Mouse (Mus musculus): Measurements from ENCODE around the gene Agbl2. TPM values are rescaled to one million over a fixed set of nuclear protein-coding genes. Genes with fewer than 3 reads are reported as not detected.
A peak's percentile ranks its signal among the peaks of the same experiment; 100 is the strongest.

The Agbl2 gene
- polyA plus RNA-seq, 1 experiment from 2014 or later = 0.51 TPM

- WGBS = 6% methylated on average over 4 of the region's 4 CpGs
- peaks cover 8% of the 10 kb centered on the region for H3K36me3 ChIP-seq (ENCODE audit: control insufficient read depth, insufficient read depth, low read length)
- H3K9ac ChIP-seq (ENCODE audit: low read depth, low read length) = peak overlapping the region; percentile 99
- peak overlapping the region; percentile 90 for H3K4me3 ChIP-seq (ENCODE audit: low read depth, low read length)
- peak overlapping the region; percentile 99 for H3K27ac ChIP-seq (ENCODE audit: low read length)
- peaks cover 27% of the 10 kb centered on the region for H3K4me1 ChIP-seq (ENCODE audit: control insufficient read depth, insufficient read depth, low read length)
- peak overlapping the region; percentile 85 for H3K4me2 ChIP-seq (ENCODE audit: low read length)
- H3K27me3 ChIP-seq (ENCODE audit: control insufficient read depth, insufficient read depth, low read depth, low read length) = no peaks in the 10 kb centered on the region
- no peak for ATAC-seq
- H3K9me3 ChIP-seq (replicated peaks; ENCODE audit: control insufficient read depth, low read length, poor library complexity, severe bottlenecking) = no peaks in the 10 kb centered on the region
These were observed 36.0 kb upstream of the Agbl2 start for GRCm38 (mm10) chr2:90746538-90746865.

GRCm38 (mm10) chr2:90747131-90747530 is 35.4 kb upstream of the Agbl2 start:
- H3K27me3 ChIP-seq (ENCODE audit: control insufficient read depth, insufficient read depth, low read depth, low read length) = no peaks in the 10 kb centered on the region
- H3K4me2 ChIP-seq (ENCODE audit: low read length) = peak overlapping the region; percentile 85
- H3K9me3 ChIP-seq (replicated peaks; ENCODE audit: control insufficient read depth, low read length, poor library complexity, severe bottlenecking) = no peaks in the 10 kb centered on the region
- peaks cover 8% of the 10 kb centered on the region for H3K36me3 ChIP-seq (ENCODE audit: control insufficient read depth, insufficient read depth, low read length)
- peaks cover 27% of the 10 kb centered on the region for H3K4me1 ChIP-seq (ENCODE audit: control insufficient read depth, insufficient read depth, low read length)
- H3K27ac ChIP-seq (ENCODE audit: low read length) = no peak overlapping the region
- no peak overlapping the region for H3K9ac ChIP-seq (ENCODE audit: low read depth, low read length)
- peak overlapping the region; percentile 90 for H3K4me3 ChIP-seq (ENCODE audit: low read depth, low read length)
- no peak for ATAC-seq
- WGBS = 94% methylated on average over 10 of the region's 10 CpGs

GRCm38 (mm10) chr2:90749676-90750459 is 32.7 kb upstream of the Agbl2 start:
- H3K4me2 ChIP-seq (ENCODE audit: low read length) = no peak overlapping the region
- H3K27me3 ChIP-seq (ENCODE audit: control insufficient read depth, insufficient read depth, low read depth, low read length) = no peaks in the 10 kb centered on the region
- no peak for ATAC-seq
- H3K9ac ChIP-seq (ENCODE audit: low read depth, low read length) = no peak overlapping the region
- H3K27ac ChIP-seq (ENCODE audit: low read length) = no peak overlapping the region
- peaks cover 27% of the 10 kb centered on the region for H3K4me1 ChIP-seq (ENCODE audit: control insufficient read depth, insufficient read depth, low read length)
- H3K4me3 ChIP-seq (ENCODE audit: low read depth, low read length) = no peak overlapping the region
- peaks cover 22% of the 10 kb centered on the region for H3K36me3 ChIP-seq (ENCODE audit: control insufficient read depth, insufficient read depth, low read length)
- no peaks in the 10 kb centered on the region for H3K9me3 ChIP-seq (replicated peaks; ENCODE audit: control insufficient read depth, low read length, poor library complexity, severe bottlenecking)
- 78% methylated on average over 6 of the region's 6 CpGs for WGBS

DNA sequence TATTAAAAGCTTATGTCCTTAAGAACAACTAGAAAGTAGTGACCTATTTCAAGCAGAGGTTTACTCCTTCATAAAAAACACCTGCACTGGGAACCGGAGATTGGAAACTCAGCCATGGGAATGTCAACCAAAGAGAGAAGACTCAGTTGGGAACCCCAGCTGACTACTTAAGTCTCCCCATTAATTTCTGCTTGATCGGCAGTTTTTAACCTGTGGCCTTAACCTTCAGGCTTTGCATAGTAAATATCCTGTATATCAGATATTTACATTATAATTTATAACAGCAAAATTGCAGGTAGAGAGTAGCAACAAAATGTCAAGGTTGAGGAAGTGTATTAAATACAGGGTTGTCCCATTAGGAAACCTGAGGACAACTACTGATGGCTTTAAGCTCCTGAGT is 29.0 kb upstream of the Agbl2 start:
- Histone ChIP-seq H3K4me3 (ENCODE audit: low read depth, low read length) (no peak overlapping the region), H3K36me3 (ENCODE audit: control insufficient read depth, insufficient read depth, low read length) (peaks cover 34% of the 10 kb centered on the region), H3K4me1 (ENCODE audit: control insufficient read depth, insufficient read depth, low read length) (peaks cover 12% of the 10 kb centered on the region), H3K4me2 (ENCODE audit: low read length) (no peak overlapping the region), H3K27ac (ENCODE audit: low read length) (no peak overlapping the region), H3K9ac (ENCODE audit: low read depth, low read length) (no peak overlapping the region), H3K9me3 (replicated peaks; ENCODE audit: control insufficient read depth, low read length, poor library complexity, severe bottlenecking) (no peaks in the 10 kb centered on the region), H3K27me3 (ENCODE audit: control insufficient read depth, insufficient read depth, low read depth, low read length) (no peaks in the 10 kb centered on the region)
- ATAC-seq = no peak
- WGBS = 96% methylated on average over 2 of the region's 2 CpGs

GRCm38 (mm10) chr2:90754188-90754587 is 28.3 kb upstream of the Agbl2 start:
- 100% methylated on average over 3 of the region's 3 CpGs for WGBS
- Histone ChIP-seq H3K9me3 (replicated peaks; ENCODE audit: control insufficient read depth, low read length, poor library complexity, severe bottlenecking) (no peaks in the 10 kb centered on the region), H3K4me3 (ENCODE audit: low read depth, low read length) (no peak overlapping the region), H3K27ac (ENCODE audit: low read length) (no peak overlapping the region), H3K4me2 (ENCODE audit: low read length) (no peak overlapping the region), H3K9ac (ENCODE audit: low read depth, low read length) (no peak overlapping the region), H3K36me3 (ENCODE audit: control insufficient read depth, insufficient read depth, low read length) (peaks cover 39% of the 10 kb centered on the region), H3K27me3 (ENCODE audit: control insufficient read depth, insufficient read depth, low read depth, low read length) (no peaks in the 10 kb centered on the region), H3K4me1 (ENCODE audit: control insufficient read depth, insufficient read depth, low read length) (peaks cover 6% of the 10 kb centered on the region)
- no peak for ATAC-seq

DNA sequence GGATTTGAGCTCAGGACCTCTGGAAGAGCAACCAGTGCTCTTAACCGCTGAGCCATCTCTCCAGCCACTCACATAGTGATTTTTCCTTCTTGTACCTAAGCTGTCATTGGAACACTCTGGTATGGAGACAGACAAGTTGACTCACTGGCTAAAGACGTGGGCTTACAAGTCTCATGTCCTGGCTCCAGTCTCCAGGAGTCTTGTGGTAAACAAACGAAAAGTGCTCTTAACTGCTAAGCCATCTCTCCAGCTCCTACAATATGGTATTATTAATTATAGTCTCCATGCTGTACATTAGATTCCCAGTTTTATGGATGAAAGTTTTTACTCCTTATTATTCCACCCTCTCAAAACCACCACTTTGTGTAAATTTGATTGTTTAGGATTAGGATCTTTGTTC is 17.4 kb upstream of the Agbl2 start:
- Histone ChIP-seq H3K4me3 (ENCODE audit: low read depth, low read length) (no peak overlapping the region), H3K27me3 (ENCODE audit: control insufficient read depth, insufficient read depth, low read depth, low read length) (no peaks in the 10 kb centered on the region), H3K27ac (ENCODE audit: low read length) (no peak overlapping the region), H3K4me1 (ENCODE audit: control insufficient read depth, insufficient read depth, low read length) (no peaks in the 10 kb centered on the region), H3K4me2 (ENCODE audit: low read length) (no peak overlapping the region), H3K36me3 (ENCODE audit: control insufficient read depth, insufficient read depth, low read length) (peaks cover 35% of the 10 kb centered on the region), H3K9ac (ENCODE audit: low read depth, low read length) (no peak overlapping the region), H3K9me3 (replicated peaks; ENCODE audit: control insufficient read depth, low read length, poor library complexity, severe bottlenecking) (no peaks in the 10 kb centered on the region)
- WGBS = 92% methylated on average over 3 of the region's 3 CpGs
- no peak for ATAC-seq

DNA sequence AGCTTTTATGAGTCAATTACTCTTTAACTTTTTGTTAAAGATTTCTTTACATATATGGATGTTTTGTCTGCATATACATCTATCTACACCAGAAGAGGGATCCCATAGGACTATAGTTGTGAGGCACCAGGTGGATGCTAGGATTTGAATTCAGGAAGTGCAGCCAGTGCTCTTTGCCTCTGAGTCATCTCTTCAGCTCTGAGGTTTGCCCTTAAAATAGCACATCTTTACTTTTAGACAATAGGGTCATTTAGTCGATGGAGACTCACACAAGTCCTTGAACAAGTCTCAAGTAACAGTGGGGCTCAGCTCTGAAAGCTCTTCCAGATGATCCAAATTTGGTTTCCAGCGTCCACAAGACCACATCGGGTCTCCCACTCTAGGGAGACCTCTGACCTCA is 1.2 kb upstream of the Agbl2 start:
- Histone ChIP-seq H3K4me3 (ENCODE audit: low read depth, low read length) (no peak overlapping the region), H3K9ac (ENCODE audit: low read depth, low read length) (no peak overlapping the region), H3K36me3 (ENCODE audit: control insufficient read depth, insufficient read depth, low read length) (peaks cover 27% of the 10 kb centered on the region), H3K4me2 (ENCODE audit: low read length) (no peak overlapping the region), H3K27me3 (ENCODE audit: control insufficient read depth, insufficient read depth, low read depth, low read length) (peaks cover 5% of the 10 kb centered on the region), H3K4me1 (ENCODE audit: control insufficient read depth, insufficient read depth, low read length) (peaks cover 12% of the 10 kb centered on the region), H3K27ac (ENCODE audit: low read length) (no peak overlapping the region), H3K9me3 (replicated peaks; ENCODE audit: control insufficient read depth, low read length, poor library complexity, severe bottlenecking) (no peaks in the 10 kb centered on the region)
- WGBS = 46% methylated on average over 3 of the region's 3 CpGs
- ATAC-seq = no peak

- no peak overlapping the region for H3K4me3 ChIP-seq (ENCODE audit: low read depth, low read length)
- H3K4me1 ChIP-seq (ENCODE audit: control insufficient read depth, insufficient read depth, low read length) = peaks cover 12% of the 10 kb centered on the region
- H3K9me3 ChIP-seq (replicated peaks; ENCODE audit: control insufficient read depth, low read length, poor library complexity, severe bottlenecking) = no peaks in the 10 kb centered on the region
- 44% methylated on average over 2 of the region's 2 CpGs for WGBS
- H3K27ac ChIP-seq (ENCODE audit: low read length) = no peak overlapping the region
- peaks cover 27% of the 10 kb centered on the region for H3K36me3 ChIP-seq (ENCODE audit: control insufficient read depth, insufficient read depth, low read length)
- no peak overlapping the region for H3K4me2 ChIP-seq (ENCODE audit: low read length)
- no peak for ATAC-seq
- no peak overlapping the region for H3K9ac ChIP-seq (ENCODE audit: low read depth, low read length)
- peaks cover 5% of the 10 kb centered on the region for H3K27me3 ChIP-seq (ENCODE audit: control insufficient read depth, insufficient read depth, low read depth, low read length)
These were observed 589 bp upstream of the Agbl2 start for GRCm38 (mm10) chr2:90781938-90782337.

DNA sequence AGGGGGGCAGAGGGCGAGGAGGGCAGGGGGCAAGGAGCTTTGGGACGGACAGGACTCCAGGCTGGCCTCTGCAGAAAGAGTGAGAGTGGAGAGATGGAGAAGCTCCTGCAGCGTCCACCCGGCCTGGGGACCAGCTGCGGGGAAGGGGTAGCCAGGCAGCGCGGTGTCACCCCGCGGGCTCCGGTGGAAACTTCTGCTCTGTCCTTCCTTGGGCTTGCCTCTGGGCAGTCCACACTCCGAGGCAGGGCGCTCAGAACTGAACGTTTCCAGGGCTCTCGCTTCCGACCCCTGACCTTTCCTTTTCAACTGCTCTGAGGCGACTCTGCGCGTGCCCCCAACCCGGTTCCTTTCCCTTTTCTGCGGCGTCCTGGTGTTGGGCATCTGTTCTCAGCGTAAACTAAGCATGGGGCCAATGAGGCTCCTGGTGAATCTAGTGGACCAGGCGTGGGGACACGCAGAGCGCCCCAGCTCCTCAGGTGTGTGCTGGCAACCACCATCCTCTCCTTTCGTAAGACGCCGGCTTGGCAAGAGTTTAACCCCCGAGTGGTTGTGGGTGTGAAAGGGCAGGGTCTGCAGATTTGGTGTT is 467 bp downstream of the Agbl2 start:
- WGBS = 2% methylated on average over 26 of the region's 29 CpGs
- Histone ChIP-seq H3K27ac (ENCODE audit: low read length) (no peak overlapping the region), H3K9me3 (replicated peaks; ENCODE audit: control insufficient read depth, low read length, poor library complexity, severe bottlenecking) (no peaks in the 10 kb centered on the region), H3K9ac (ENCODE audit: low read depth, low read length) (peak overlapping the region; percentile 20; the same call in 1 of the 2 replicates), H3K4me1 (ENCODE audit: control insufficient read depth, insufficient read depth, low read length) (peaks cover 12% of the 10 kb centered on the region), H3K4me2 (ENCODE audit: low read length) (peak overlapping the region; percentile 62), H3K4me3 (ENCODE audit: low read depth, low read length) (peak overlapping the region; percentile 25), H3K36me3 (ENCODE audit: control insufficient read depth, insufficient read depth, low read length) (peaks cover 18% of the 10 kb centered on the region), H3K27me3 (ENCODE audit: control insufficient read depth, insufficient read depth, low read depth, low read length) (peaks cover 5% of the 10 kb centered on the region)
- peak; percentile 72 for ATAC-seq
